Mouse (Mus musculus) megakaryocyte, embryonic 14.5 days (primary cell): ENCODE results near the gene Qser1. TPM values are rescaled to one million over a fixed set of nuclear protein-coding genes. Genes with fewer than 3 reads are reported as not detected.
A peak's percentile ranks its signal among the peaks of the same experiment; 100 is the strongest.
"Not testable (repeated sequence)": the region's sequence is repeated elsewhere in the genome, so short reads cannot be mapped to it uniquely, and the experiment has no call there.

Experiments used
- H3K27me3 ChIP-seq: replicated peaks from 2 replicates; pipeline ENCODE3; 2012; ENCODE audit warnings: inconsistent platforms
- H3K36me3 ChIP-seq: replicated peaks from 2 replicates; pipeline ENCODE3; 2012; ENCODE audit warnings: low read length, inconsistent platforms, mixed read lengths
- H3K4me1 ChIP-seq: 2 replicates; pipeline ENCODE4 v1.6.1; 2012; ENCODE audit warnings: inconsistent platforms
- H3K4me3 ChIP-seq: replicated peaks from 2 replicates; pipeline ENCODE3; 2012; ENCODE audit warnings: moderate library complexity, mild to moderate bottlenecking, inconsistent platforms
- H3K9me3 ChIP-seq: 2 replicates; pipeline ENCODE4 v1.6.1; 2012; ENCODE audit warnings: inconsistent platforms
- FLI1 ChIP-seq: IDR thresholded peaks from 2 replicates; pipeline ENCODE4 v1.6.1; 2012; ENCODE audit warnings: low read length, inconsistent platforms, mixed read lengths
- GATA1 ChIP-seq: IDR thresholded peaks from 3 replicates; pipeline ENCODE4 v1.6.1; 2012; ENCODE audit warnings: mixed read lengths, low read length, inconsistent platforms, borderline replicate concordance
- polyA plus RNA-seq: library from polyadenylated mRNA; stranded (reverse); fragments of >175 nt; gene quantifications from 2 replicates; pipeline ENCODE4 v1.2.3, GENCODE M21; 2012; ENCODE audit warnings: low replicate concordance; ENCODE audit not compliant: insufficient read depth

Gene Qser1
- polyA plus RNA-seq = 0.15 TPM in 1 of 2 replicates, not detected in the other

- no peaks in the 10 kb centered on the region for H3K9me3 ChIP-seq
- H3K4me3 ChIP-seq = peak within 1 kb of the TSS; percentile 94
- no peak for TF ChIP-seq GATA1
- TF ChIP-seq FLI1 = no peak
- H3K4me1 ChIP-seq = peaks cover 23% of the 10 kb centered on the region
- H3K36me3 ChIP-seq = no peaks in the 10 kb centered on the region
- H3K27me3 ChIP-seq = peaks cover 23% of the 10 kb centered on the region
Observed at GRCm38 (mm10) chr2:104816371-104816827, at the start of gene Qser1. Gene Qser1 (minus strand): TSS chr2:104816760.

GRCm38 (mm10) chr2:104864176-104864860 lies 47.8 kb upstream of the Qser1 start:
- Histone ChIP-seq H3K36me3 (no peaks in the 10 kb centered on the region), H3K4me1 (no peaks in the 10 kb centered on the region), H3K27me3 (no peaks in the 10 kb centered on the region), H3K9me3 (peaks cover 6% of the 10 kb centered on the region; the same call in 1 of the 2 replicates), H3K4me3 (no peak overlapping the region)
- TF ChIP-seq FLI1 (no peak), GATA1 (no peak)

- peaks cover 2% of the 10 kb centered on the region for H3K27me3 ChIP-seq
- no peaks in the 10 kb centered on the region for H3K36me3 ChIP-seq
- TF ChIP-seq FLI1 (no peak), GATA1 (no peak)
- H3K4me3 ChIP-seq = no peak overlapping the region
- H3K9me3 ChIP-seq = no peaks in the 10 kb centered on the region
- no peaks in the 10 kb centered on the region for H3K4me1 ChIP-seq
Observed at GRCm38 (mm10) chr2:104860426-104860825, 43.9 kb upstream of the Qser1 start.

- H3K27me3 ChIP-seq = peaks cover 2% of the 10 kb centered on the region
- H3K36me3 ChIP-seq = no peaks in the 10 kb centered on the region
- H3K4me3 ChIP-seq = no peak overlapping the region
- H3K4me1 ChIP-seq = no peaks in the 10 kb centered on the region
- TF ChIP-seq GATA1 = no peak
- H3K9me3 ChIP-seq = no peaks in the 10 kb centered on the region
Observed at GRCm38 (mm10) chr2:104859060-104859459, 42.5 kb upstream of the Qser1 start.

GRCm38 (mm10) chr2:104858083-104858482 lies 41.5 kb upstream of the Qser1 start:
- not testable (repeated sequence) for H3K9me3 ChIP-seq, H3K4me3 ChIP-seq, H3K27me3 ChIP-seq, H3K36me3 ChIP-seq, H3K4me1 ChIP-seq

GRCm38 (mm10) chr2:104856218-104856617 lies 39.7 kb upstream of the Qser1 start:
- no peaks in the 10 kb centered on the region for H3K9me3 ChIP-seq
- H3K27me3 ChIP-seq = peaks cover 17% of the 10 kb centered on the region
- no peak overlapping the region for H3K4me3 ChIP-seq
- no peak for TF ChIP-seq FLI1
- no peak for TF ChIP-seq GATA1
- peaks cover 6% of the 10 kb centered on the region; the same call in 1 of the 2 replicates for H3K4me1 ChIP-seq
- H3K36me3 ChIP-seq = no peaks in the 10 kb centered on the region

- H3K4me1 ChIP-seq = peaks cover 6% of the 10 kb centered on the region; the same call in 1 of the 2 replicates
- no peaks in the 10 kb centered on the region for H3K36me3 ChIP-seq
Observed at GRCm38 (mm10) chr2:104855732-104856131, 39.2 kb upstream of the Qser1 start.

GRCm38 (mm10) chr2:104854836-104855235 lies 38.3 kb upstream of the Qser1 start:
- Histone ChIP-seq H3K36me3 (no peaks in the 10 kb centered on the region), H3K4me3 (no peak overlapping the region), H3K27me3 (peaks cover 27% of the 10 kb centered on the region), H3K9me3 (no peaks in the 10 kb centered on the region), H3K4me1 (peaks cover 7% of the 10 kb centered on the region)
- TF ChIP-seq GATA1 = no peak
- TF ChIP-seq FLI1 = no peak

More at GRCm38 (mm10) chr2:104855732-104856131, 39.2 kb upstream of the Qser1 start:
- Histone ChIP-seq H3K27me3 (peaks cover 21% of the 10 kb centered on the region), H3K9me3 (no peaks in the 10 kb centered on the region), H3K4me3 (no peak overlapping the region)
- TF ChIP-seq FLI1 = no peak

GRCm38 (mm10) chr2:104852546-104852945 lies 36.0 kb upstream of the Qser1 start:
- no peak for TF ChIP-seq FLI1
- no peak for TF ChIP-seq GATA1
- no peak overlapping the region for H3K4me3 ChIP-seq
- no peaks in the 10 kb centered on the region for H3K36me3 ChIP-seq
- H3K4me1 ChIP-seq = peaks cover 30% of the 10 kb centered on the region
- H3K27me3 ChIP-seq = peaks cover 32% of the 10 kb centered on the region
- H3K9me3 ChIP-seq = no peaks in the 10 kb centered on the region

- Histone ChIP-seq H3K27me3 (peaks cover 32% of the 10 kb centered on the region), H3K9me3 (no peaks in the 10 kb centered on the region)
- TF ChIP-seq FLI1 = no peak
- no peak for TF ChIP-seq GATA1
Observed at GRCm38 (mm10) chr2:104851686-104852085, 35.1 kb upstream of the Qser1 start.

More at GRCm38 (mm10) chr2:104851686-104852085, 35.1 kb upstream of the Qser1 start:
- Histone ChIP-seq H3K4me1 (peaks cover 36% of the 10 kb centered on the region), H3K4me3 (no peak overlapping the region), H3K36me3 (no peaks in the 10 kb centered on the region)
